Mouse (Mus musculus): ENCODE results near the gene Pakap. TPM values are rescaled to one million over a fixed set of nuclear protein-coding genes. Genes with fewer than 3 reads are reported as not detected.

Gene Pakap
- polyA plus RNA-seq, 1 experiment = 0.78 TPM

- Histone ChIP-seq H3K4me1 (ENCODE audit: control insufficient read depth, insufficient read depth, low read length) (no peaks in the 10 kb centered on the region), H3K36me3 (ENCODE audit: control insufficient read depth, insufficient read depth, low read length) (no peaks in the 10 kb centered on the region), H3K27me3 (replicated peaks; ENCODE audit: control insufficient read depth, insufficient read depth, low read length) (no peaks in the 10 kb centered on the region), H3K27ac (ENCODE audit: insufficient read depth, low read depth, low read length) (no peak overlapping the region), H3K4me3 (ENCODE audit: insufficient read depth, low read depth, low read length) (no peak overlapping the region)
- DNase-seq = no peak
- TF ChIP-seq POLR2A (IDR thresholded peaks at IDR 0.05; ENCODE audit: low read depth, low read length) = no peak
- TF ChIP-seq CTCF (conservative IDR thresholded peaks at IDR 0.05; ENCODE audit: insufficient read depth, insufficient read length, low read depth, low read length) = 0 out of 2 replicates have a peak, but pooled peaks have one; percentile 2
- WGBS = 94% methylated on average over 4 of the region's 4 CpGs
Measured at GRCm38 (mm10) chr4:57535087-57535486, 32.9 kb upstream of the Pakap start.

GRCm38 (mm10) chr4:57538029-57538688, 29.8 kb upstream of the Pakap start:
- 46% methylated on average over 4 of the region's 4 CpGs for WGBS

GRCm38 (mm10) chr4:57543692-57544256, 24.2 kb upstream of the Pakap start:
- Histone ChIP-seq H3K4me3 (ENCODE audit: insufficient read depth, low read depth, low read length) (no peak overlapping the region), H3K27me3 (replicated peaks; ENCODE audit: control insufficient read depth, insufficient read depth, low read length) (no peaks in the 10 kb centered on the region), H3K4me1 (ENCODE audit: control insufficient read depth, insufficient read depth, low read length) (no peaks in the 10 kb centered on the region), H3K36me3 (ENCODE audit: control insufficient read depth, insufficient read depth, low read length) (no peaks in the 10 kb centered on the region), H3K27ac (ENCODE audit: insufficient read depth, low read depth, low read length) (no peak overlapping the region)
- TF ChIP-seq POLR2A (IDR thresholded peaks at IDR 0.05; ENCODE audit: low read depth, low read length) (no peak), CTCF (conservative IDR thresholded peaks at IDR 0.05; ENCODE audit: insufficient read depth, insufficient read length, low read depth, low read length) (no peak)
- no peak for DNase-seq
- 7% methylated on average over 6 of the region's 6 CpGs for WGBS

More at GRCm38 (mm10) chr4:57538029-57538688, 29.8 kb upstream of the Pakap start:
- H3K36me3 ChIP-seq (ENCODE audit: control insufficient read depth, insufficient read depth, low read length) = no peaks in the 10 kb centered on the region
- H3K27me3 ChIP-seq (replicated peaks; ENCODE audit: control insufficient read depth, insufficient read depth, low read length) = no peaks in the 10 kb centered on the region
- no peak for TF ChIP-seq CTCF (conservative IDR thresholded peaks at IDR 0.05; ENCODE audit: insufficient read depth, insufficient read length, low read depth, low read length)
- no peak for TF ChIP-seq POLR2A (IDR thresholded peaks at IDR 0.05; ENCODE audit: low read depth, low read length)
- no peak overlapping the region for H3K4me3 ChIP-seq (ENCODE audit: insufficient read depth, low read depth, low read length)
- H3K27ac ChIP-seq (ENCODE audit: insufficient read depth, low read depth, low read length) = no peak overlapping the region
- no peaks in the 10 kb centered on the region for H3K4me1 ChIP-seq (ENCODE audit: control insufficient read depth, insufficient read depth, low read length)
- no peak for DNase-seq

- Histone ChIP-seq H3K27me3 (replicated peaks; ENCODE audit: control insufficient read depth, insufficient read depth, low read length) (no peaks in the 10 kb centered on the region), H3K36me3 (ENCODE audit: control insufficient read depth, insufficient read depth, low read length) (no peaks in the 10 kb centered on the region), H3K27ac (ENCODE audit: insufficient read depth, low read depth, low read length) (no peak overlapping the region), H3K4me1 (ENCODE audit: control insufficient read depth, insufficient read depth, low read length) (no peaks in the 10 kb centered on the region), H3K4me3 (ENCODE audit: insufficient read depth, low read depth, low read length) (no peak overlapping the region)
- DNase-seq = no peak
- whole genome bisulfite sequencing = 71% methylated on average over 7 of the region's 7 CpGs
- no peak for TF ChIP-seq CTCF (conservative IDR thresholded peaks at IDR 0.05; ENCODE audit: insufficient read depth, insufficient read length, low read depth, low read length)
- no peak for TF ChIP-seq POLR2A (IDR thresholded peaks at IDR 0.05; ENCODE audit: low read depth, low read length)
Measured at GRCm38 (mm10) chr4:57547785-57548184, 20.2 kb upstream of the Pakap start.

GRCm38 (mm10) chr4:57550216-57550615, 17.8 kb upstream of the Pakap start:
- TF ChIP-seq CTCF (conservative IDR thresholded peaks at IDR 0.05; ENCODE audit: insufficient read depth, insufficient read length, low read depth, low read length) (no peak), POLR2A (IDR thresholded peaks at IDR 0.05; ENCODE audit: low read depth, low read length) (no peak)
- WGBS = 15% methylated on average over 1 of the region's 1 CpGs

GRCm38 (mm10) chr4:57557102-57557501, 10.9 kb upstream of the Pakap start:
- Histone ChIP-seq H3K27me3 (replicated peaks; ENCODE audit: control insufficient read depth, insufficient read depth, low read length) (no peaks in the 10 kb centered on the region; the same call in 1 of the 2 replicates), H3K4me3 (ENCODE audit: insufficient read depth, low read depth, low read length) (no peak overlapping the region), H3K36me3 (ENCODE audit: control insufficient read depth, insufficient read depth, low read length) (no peaks in the 10 kb centered on the region), H3K4me1 (ENCODE audit: control insufficient read depth, insufficient read depth, low read length) (no peaks in the 10 kb centered on the region), H3K27ac (ENCODE audit: insufficient read depth, low read depth, low read length) (no peak overlapping the region)
- no peak for TF ChIP-seq POLR2A (IDR thresholded peaks at IDR 0.05; ENCODE audit: low read depth, low read length)
- no peak for TF ChIP-seq CTCF (conservative IDR thresholded peaks at IDR 0.05; ENCODE audit: insufficient read depth, insufficient read length, low read depth, low read length)
- WGBS = 67% methylated on average over 2 of the region's 2 CpGs
- DNase-seq = no peak

More at GRCm38 (mm10) chr4:57550216-57550615, 17.8 kb upstream of the Pakap start:
- Histone ChIP-seq H3K27ac (ENCODE audit: insufficient read depth, low read depth, low read length) (no peak overlapping the region), H3K27me3 (replicated peaks; ENCODE audit: control insufficient read depth, insufficient read depth, low read length) (no peaks in the 10 kb centered on the region), H3K4me3 (ENCODE audit: insufficient read depth, low read depth, low read length) (no peak overlapping the region), H3K4me1 (ENCODE audit: control insufficient read depth, insufficient read depth, low read length) (no peaks in the 10 kb centered on the region), H3K36me3 (ENCODE audit: control insufficient read depth, insufficient read depth, low read length) (no peaks in the 10 kb centered on the region)
- no peak for DNase-seq

- TF ChIP-seq POLR2A (IDR thresholded peaks at IDR 0.05; ENCODE audit: low read depth, low read length) (no peak), CTCF (conservative IDR thresholded peaks at IDR 0.05; ENCODE audit: insufficient read depth, insufficient read length, low read depth, low read length) (no peak)
- no peaks in the 10 kb centered on the region; the same call in 1 of the 2 replicates for H3K27me3 ChIP-seq (replicated peaks; ENCODE audit: control insufficient read depth, insufficient read depth, low read length)
- WGBS = 68% methylated on average over 1 of the region's 1 CpGs
- H3K36me3 ChIP-seq (ENCODE audit: control insufficient read depth, insufficient read depth, low read length) = no peaks in the 10 kb centered on the region
- no peak for DNase-seq
- no peak overlapping the region for H3K4me3 ChIP-seq (ENCODE audit: insufficient read depth, low read depth, low read length)
- no peaks in the 10 kb centered on the region for H3K4me1 ChIP-seq (ENCODE audit: control insufficient read depth, insufficient read depth, low read length)
- no peak overlapping the region for H3K27ac ChIP-seq (ENCODE audit: insufficient read depth, low read depth, low read length)
Measured at GRCm38 (mm10) chr4:57559438-57559837, 8.5 kb upstream of the Pakap start.
